Mouse (Mus musculus) fat pad, adult 2 months (tissue): ENCODE results near the gene Tmem116.

Experiments
- DNase-seq: peaks from one replicate; pipeline ENCODE4 v3.0.0-alpha.2; 2011; ENCODE audit warnings: low read depth, low spot score; ENCODE audit errors: extremely low read depth

The Tmem116 gene

DNA sequence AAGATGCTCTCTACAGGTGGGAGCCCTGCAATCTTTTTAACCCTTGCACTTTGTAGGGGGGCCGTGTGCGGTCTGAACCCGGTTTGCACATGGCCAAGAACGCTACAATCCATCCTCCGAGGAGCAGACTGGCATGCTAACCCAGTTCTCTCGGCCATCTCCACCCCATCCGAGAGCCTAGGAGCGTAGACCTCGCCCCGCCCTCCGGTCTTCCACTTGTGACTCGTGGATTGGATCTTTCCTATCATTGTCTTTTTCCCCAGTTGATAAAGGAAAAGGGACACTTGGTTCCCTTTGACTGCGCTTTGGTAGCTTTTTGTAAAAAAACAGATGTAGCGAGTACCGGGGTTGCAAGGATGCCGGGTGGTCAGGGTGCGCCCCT is at the start of gene Tmem116:
Tmem116 (plus strand) TSS at position 250 of the 382 bp plus-strand sequence.
- no peak for DNase-seq

DNA sequence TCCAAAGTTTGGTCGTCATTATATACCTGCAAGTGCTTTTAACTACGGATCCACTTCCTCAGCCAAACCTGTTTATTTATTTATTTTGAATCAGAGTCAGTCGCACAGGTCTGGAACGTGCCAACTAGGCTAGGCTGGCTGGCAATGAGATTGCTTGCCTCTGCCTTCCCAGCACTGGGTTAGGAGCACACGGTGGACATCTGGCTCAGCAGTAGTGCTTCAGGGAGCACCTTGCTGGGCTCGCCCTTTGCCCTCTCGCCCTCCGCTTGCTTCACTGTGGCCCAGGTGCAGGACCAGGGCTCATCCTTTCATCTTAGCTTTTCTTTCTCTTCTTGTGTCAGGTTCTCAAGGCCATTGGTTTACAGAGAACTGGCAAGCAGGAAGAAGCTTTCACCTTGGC is 43.8 kb upstream of the Tmem116 start:
- DNase-seq = no peak

DNA sequence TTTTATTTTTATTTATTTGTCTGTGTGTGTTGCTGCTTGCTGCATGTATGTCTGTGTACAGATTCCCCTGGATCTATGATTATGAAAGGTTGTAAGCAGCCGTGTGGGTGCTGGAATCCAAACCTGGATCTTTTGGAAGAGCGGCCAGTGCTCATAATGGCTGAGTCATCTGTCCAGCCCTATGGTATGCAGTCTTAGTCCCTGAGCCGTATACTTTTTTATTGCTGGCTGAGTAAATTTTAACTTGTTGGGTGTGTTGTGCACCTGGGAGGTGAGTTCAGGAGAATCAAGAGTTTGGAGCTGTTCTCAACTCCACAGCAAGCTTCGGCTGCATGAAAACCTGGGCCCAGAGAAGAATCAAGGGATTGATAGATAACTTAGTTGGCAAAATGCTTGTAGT is 40.7 kb upstream of the Tmem116 start:
- DNase-seq = no peak

DNA sequence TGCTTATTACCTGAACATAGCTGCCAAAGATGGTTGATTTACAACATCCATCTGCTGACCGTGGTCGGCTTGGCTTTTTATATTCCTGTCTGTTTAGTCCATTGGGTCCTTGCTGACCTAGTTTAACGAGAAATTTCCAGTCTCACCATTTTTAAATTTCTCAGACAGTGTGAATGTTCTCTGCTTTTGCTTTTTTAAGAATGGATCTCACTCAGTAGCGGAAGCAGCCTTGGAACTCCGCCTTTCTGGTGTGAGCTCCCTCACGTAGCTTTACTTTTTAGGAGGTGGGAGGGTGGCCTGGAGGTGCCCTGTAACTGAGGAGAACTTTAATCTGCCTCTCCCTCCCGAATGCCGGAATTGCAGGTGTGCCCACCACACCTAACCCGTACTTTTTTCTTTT is 31.0 kb upstream of the Tmem116 start:
- DNase-seq = no peak

DNA sequence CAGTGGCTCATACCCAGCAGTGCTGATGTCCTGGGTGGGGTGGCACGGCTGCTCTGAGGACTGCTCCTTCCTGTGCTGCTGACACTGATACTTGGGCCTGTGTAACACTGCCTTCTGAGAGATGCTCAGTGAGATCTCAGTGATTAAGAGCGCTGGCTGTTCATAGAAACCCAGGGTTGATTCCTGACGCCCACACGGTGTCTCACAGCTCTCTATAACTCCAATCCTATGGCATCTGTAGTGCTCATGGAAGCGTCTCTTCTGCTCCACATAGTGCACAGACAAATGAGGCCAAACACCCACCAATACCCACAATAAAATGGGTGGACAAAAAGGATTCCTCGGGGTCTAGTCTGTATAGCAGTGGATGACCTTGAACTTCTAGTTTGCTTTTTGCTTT is 28.9 kb upstream of the Tmem116 start:
- no peak for DNase-seq

DNA sequence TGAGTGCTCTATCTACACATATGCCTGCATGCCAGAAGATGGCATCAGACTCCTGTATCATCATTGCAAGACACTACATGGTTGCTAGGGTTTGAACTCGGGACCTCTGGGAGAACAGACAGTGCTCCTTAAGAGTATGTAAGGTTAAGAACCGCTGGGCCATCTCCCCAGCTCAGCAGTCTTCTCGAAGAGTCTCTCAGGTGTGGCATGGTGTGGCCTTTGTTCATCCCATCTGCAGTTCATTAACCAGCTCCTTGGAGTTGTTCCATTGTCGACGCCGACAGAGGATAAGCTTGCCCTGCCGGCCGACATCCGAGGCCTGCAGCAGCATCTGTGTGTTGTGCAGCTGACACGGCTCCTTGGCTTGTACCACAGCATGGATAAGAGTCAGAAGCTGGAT is 28.4 kb upstream of the Tmem116 start:
- DNase-seq = no peak

DNA sequence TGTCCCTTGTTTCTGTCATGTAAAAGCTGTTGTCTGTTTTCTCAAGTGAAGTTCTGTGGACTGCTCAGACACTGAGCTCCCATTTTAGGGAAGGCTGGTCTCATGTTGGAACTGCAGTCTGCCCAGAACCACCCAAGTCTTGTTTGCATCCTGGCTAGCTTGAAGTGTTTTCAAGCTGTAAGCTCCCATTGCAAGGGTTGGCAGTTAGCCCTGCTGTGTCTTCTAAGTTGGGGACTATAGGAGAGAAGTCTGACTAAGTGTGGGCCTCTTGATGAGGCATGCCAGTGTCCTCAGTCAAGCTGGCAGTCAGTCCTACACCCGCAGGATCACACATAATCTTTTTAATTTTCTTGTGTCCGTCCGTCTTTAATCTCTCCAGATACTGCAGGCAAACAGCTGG is 22.7 kb upstream of the Tmem116 start:
- DNase-seq = no peak

DNA sequence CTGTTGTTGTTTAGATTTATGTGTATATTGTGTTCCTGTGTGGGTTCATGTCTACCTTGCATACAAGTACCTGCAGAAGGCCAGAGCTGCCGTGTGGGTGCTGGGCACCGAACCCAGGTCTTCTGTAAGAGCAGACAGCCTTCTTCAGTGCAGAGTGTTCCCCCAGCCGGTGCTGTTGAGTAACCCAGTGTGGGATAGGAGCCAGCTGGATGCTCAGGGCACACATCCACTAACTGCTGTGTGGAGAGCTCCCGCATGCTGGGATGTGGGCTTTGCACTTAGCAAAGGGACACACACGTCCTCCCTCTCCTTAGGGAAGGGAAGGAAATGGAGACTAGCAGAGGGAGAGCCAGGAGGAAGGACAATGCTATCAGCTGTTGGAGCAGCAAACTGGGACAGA is 13.6 kb upstream of the Tmem116 start:
- no peak for DNase-seq

DNA sequence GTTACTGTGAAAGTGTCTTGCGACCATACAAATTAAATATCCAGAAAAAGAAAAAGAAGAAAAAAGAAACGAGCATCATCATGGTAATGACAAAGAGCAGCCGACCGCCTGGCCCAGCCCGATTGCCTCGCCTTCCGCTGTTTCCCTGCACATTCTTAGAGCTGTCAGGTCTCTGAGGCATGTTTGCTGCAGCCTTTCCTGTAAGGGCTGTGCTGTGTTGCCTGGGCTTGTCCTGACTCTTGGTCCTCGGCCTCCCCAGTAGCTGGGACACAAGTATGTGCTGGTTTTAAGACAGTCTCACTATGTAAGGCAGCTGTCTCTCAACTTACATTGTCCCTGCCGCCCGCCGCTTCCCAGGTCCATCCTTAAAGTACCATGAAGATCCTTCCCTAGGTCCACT is 12.9 kb upstream of the Tmem116 start:
- no peak for DNase-seq

DNA sequence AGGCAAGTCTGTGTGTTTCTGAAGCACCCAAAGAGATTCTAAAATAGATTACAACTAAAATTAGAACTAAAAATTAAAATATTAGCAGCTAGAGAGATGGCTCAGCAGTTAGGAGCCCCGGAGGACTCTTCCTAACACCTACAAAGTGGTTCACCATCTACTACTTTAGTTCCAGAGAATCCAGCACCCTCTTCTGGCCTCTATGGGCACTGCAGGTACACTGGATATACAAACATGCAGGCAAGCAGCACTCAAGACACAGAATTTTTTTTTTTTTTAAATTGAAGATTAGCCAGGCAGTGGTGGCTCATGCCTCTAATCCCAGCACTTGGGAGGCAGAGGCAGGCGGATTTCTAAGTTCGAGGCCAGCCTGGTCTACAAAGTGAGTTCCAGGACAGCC is 8.1 kb upstream of the Tmem116 start:
- no peak for DNase-seq

DNA sequence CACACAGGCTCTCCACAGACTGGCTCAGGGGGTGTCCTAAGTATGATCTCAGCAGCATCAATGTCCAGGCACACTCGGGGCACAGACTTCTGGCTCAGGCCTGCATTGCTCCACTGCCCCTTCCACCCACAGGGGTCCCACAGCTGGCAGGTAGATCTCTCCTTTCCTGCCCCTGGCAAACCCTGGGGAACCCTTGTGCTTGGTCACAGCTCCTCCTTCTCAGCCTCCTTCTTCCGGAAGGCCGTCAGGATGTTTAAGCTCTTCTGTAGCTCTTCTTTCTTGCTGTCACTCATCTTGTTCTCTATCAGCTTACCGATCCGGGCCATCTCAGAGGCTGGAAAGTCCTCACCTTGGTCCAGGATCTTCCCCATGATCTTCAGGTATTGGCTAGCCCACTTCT is 6.8 kb upstream of the Tmem116 start:
- DNase-seq = no peak

DNA sequence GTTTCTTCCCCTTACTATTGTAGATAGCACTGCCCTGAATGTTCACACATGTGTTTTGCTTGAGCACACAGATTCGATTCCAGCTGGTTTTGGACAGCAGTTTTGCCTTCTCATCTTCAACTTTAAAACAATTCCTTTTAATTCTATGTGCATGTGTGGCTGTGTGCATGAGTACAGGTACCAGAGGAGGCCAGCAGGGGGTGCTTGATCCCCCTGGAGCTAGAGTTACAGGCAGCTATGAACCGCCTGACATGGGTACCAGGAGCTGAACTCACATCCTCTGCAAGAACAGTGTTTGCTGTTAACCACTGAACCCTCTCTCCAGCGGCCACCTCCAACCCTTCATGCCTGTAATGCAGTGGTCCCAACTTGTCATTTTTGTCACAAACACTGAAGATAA is 3.2 kb upstream of the Tmem116 start:
- DNase-seq = no peak

DNA sequence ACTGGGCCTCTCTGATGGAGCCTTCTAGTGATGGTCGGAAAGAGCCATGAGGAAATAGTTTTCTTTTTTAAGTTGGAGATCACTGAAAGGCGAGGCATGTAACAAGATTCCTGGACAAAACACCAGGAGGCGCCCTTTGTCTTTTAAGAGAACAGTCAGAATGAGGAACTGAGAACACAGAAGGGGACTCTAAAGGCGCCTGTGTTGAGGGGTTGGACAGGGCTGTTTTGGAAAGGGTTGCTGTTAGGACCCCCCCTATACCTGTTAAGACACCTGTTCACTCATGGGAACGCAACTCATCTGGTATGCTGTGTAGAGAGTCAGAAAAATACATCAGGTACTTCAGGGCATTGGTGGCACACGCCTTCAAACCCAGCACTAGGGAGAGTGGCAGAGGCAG is 1.7 kb upstream of the Tmem116 start:
- no peak for DNase-seq

DNA sequence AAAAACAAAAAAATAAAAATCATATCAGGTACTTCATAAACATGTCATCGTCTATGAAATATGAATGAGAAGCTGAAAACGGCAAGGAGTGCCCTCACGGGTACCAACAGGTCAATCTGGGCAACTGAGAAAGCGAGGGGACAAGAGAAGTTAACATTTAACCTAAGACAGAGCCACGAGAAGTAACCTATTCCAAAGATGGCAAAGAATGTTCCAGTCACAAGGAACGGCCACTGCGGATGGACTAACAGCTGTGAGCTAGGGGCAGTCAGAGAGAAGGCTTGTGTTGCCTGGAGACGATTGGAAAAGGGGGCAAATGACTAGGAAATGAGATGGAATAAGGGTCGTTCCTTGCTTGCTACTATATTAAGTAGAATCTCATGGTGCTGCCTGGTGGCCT is 1.2 kb upstream of the Tmem116 start:
- no peak for DNase-seq

DNA sequence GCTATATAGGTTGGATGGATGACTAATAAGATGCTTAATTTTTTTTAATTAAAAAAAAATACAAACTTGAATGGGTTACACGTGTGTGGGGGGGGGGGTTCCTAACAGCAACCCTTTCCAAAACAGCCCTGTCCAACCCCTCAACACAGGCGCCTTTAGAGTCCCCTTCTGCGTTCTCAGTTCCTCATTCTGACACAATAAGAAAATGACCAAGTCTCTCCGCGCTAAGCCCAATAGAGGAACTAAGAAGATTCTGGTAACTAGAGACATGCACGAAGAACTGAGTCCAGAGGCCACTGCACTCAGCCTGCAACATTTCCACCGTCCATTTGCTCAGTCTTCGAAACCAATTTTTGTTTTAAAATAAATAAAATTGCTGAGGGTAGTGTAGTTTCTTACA is 490 bp upstream of the Tmem116 start:
- no peak for DNase-seq

DNA sequence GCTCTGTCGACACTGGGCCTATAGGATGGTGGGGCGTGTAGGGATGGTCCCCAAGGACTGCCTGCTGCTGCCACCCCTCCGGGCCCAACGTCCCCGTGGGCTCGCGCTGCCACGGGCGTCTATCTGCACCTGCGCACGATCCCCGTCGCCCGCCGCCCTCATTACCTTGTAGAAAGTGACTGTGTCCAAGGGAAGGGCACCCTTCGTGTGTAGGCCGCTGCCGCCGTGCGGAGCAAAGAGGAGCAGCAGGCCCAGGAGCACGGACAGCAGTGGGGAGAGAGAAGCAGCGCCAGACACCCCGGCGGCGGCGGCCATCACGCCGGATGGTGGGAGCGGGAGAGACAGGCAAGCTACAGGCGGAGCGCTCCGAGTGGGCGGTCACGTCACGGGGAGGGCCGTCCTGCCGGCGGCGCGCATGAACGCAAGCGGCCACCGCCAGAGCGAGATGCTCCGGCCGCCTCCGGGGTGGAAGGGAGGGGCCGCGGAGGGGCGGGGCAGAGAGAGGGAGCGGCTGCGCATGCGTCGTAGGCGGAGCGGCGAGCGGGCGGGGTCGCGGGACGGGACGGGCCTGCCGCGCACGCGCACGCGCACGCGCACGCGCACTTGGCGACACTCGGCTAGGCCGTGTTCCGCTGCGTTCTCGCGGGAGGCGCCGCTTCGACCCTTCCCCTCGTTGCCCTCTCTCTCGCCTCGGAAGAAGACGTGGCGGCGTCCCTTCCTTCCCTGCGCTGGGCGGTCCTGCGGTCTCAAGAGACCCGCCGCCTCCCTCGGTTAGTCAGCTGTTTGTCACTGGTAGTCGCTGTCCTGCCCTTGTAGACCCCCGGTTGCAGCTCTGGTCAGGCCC is 555 bp downstream of the Tmem116 start, which contains the start of gene Erp29:
Erp29 (minus strand) TSS at position 481 of the 844 bp plus-strand sequence.
- DNase-seq = no peak

DNA sequence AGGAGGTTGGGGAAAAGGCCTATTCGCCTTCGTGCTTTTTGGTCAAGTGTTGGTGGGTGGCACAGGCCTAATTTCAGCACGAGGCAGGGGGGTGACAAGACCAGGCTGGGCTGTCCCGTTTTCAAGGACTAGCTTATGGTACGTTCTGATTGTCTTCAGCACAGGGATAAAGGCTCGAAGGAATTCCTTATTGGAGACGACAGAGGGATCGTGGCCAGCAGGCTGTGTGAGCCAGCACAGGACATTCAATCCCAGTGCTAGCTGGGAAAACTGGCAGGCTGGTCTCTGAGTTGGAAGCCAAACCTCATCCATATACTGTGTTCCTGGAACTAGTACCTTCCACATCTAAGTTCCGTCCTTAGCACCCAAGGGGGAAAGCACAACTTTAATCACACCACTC is 1.2 kb downstream of the Tmem116 start:
- DNase-seq = no peak

DNA sequence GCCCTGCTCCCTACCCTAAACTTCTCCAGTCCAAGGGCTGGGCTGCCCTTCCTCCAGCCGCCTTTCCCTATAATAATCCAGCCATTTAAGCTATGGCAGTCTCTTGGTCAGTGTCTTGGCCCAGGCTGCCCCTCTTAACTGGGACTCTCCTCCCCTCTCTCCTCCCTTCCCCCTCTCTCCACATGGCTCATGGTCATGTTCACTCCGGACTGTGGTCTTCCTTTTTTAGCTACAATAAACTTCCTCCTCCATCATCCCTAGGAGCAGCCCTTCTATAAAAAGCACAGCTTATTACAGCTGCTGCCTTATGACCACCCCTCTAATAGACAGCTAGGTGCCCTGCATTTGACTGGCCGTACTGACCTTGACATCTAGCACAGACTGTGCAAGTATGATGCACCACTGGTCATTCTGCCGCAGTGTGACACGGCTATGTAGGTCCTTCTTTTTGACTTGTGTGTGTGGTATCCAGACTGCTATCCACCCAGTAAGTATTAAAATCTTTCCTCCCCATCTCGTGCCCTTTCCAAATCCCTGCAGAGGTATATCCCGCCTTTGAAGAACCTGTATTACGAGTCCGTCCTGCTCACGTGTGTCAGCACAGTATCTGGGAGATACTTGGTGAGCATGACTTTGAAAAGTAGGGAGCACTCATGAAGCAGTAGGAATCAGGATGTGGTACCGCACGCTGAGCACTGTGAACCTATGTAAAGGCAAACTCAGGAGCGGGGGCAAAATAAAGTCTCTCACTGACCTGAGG is 2.2 kb downstream of the Tmem116 start:
- peak; percentile 78 for DNase-seq

DNA sequence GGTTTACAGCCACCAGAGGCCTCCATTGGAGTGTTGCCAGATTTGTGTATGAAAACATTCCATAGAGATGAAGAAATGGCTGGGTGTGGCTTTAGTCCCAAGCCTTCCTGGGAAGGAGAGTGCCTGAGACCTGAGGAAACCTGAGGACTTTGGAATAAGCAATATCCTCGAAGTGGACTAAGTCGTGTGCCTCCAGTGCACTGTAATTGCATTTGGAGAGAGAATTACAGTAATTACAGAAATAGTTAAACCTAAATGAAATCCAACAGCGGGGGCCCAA is 2.8 kb downstream of the Tmem116 start:
- DNase-seq = no peak

DNA sequence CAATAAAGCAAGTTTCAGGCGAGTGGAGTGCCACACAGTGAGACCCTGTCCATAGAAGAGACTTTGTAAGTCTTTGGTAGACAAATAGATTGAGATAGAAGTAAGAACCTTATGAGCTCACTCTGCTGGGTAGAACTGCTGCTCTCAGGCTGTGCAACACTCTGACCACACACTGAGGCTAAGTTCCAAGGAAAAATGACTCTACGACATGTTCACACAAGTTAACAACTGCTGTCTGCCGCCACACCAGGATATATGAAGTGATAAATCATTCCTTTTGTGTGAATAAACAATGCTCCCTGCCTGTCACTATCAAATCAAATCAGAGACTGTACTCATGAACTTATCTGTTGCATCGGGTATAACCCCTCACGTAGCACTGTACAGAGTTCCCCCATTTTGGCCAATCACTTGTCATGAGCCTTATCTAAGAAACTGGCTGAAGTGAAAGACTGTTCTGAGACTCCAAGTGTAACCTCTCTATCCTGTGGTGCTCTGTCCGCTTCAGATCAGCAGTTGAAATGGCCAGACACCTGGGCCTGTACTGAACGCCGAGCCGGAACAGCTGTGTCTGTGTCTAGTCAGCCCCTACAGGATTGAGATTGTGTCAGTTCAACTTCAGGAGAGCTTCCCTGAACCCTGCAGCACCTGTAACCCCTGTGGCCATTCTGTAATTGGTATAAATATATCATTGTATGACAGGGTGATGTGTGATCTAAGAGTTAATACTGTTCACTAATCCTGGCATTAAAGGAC is 4.0 kb downstream of the Tmem116 start:
- peak; percentile 74 for DNase-seq

DNA sequence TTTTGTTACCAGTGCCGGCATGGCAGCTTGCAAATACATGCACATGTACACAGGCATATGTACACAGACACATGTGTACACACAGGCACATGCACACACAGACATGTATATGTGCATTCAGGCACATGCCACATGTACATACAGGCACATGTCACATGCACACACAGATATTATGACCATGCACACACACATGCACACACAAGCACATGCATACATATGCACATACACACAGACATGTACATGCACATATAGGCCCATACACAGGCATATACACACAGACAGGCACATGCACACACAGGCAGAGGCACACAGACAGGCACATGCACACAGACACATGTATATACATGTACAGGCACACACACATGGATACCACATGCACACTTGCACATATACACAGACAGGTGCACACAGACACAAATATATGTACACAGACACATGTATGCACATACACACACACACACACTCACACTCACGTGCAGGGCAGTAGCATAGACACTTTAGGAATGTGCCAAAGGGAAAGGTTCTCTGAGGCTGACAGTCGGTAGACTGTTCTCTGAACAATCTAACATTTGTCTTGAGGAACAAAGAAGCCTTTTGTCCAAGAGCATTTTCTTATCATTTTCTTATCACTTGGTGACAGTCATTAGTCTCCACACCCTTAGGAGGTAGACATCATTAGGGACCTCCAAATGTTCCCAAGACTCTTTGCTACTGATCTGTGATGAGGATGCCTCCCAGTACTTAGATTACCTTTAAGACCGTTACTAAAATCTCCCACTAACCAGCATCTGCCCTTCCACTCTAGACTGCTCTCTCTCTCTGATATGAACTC is 9.9 kb downstream of the Tmem116 start:
- DNase-seq = no peak
